Mouse (Mus musculus) liver, adult 2 months (tissue): ENCODE measurements at regions not wholly inside any gene's neighbourhood (a gene's known extent, or its start where the extent isn't known, plus 50 kb on each side); places are given as distances from the start of the nearest gene placed in this dataset.

Experiments used
- DNase-seq: peaks from one replicate; pipeline ENCODE4 v3.0.0-alpha.2; 2011; ENCODE audit warnings: low read depth, low spot score; ENCODE audit errors: extremely low read depth
- H3K27ac ChIP-seq: fragments of 200-500 bp; replicated peaks from 2 replicates; pipeline ENCODE4 v1.5.1; 2012; ENCODE audit warnings: low read depth, mild to moderate bottlenecking, control low read depth, inconsistent platforms, low read length; ENCODE audit not compliant: insufficient read depth
- H3K27me3 ChIP-seq: fragments of 200-500 bp; 2 replicates; pipeline ENCODE4 v1.6.1; 2012; ENCODE audit warnings: mild to moderate bottlenecking, moderate library complexity, low read length, inconsistent platforms; ENCODE audit not compliant: control insufficient read depth, insufficient read depth
- H3K36me3 ChIP-seq: fragments of 200-500 bp; 2 replicates; pipeline ENCODE4 v1.6.1; 2012; ENCODE audit warnings: low read length, inconsistent platforms; ENCODE audit not compliant: control insufficient read depth, insufficient read depth
- H3K4me1 ChIP-seq: fragments of 200-500 bp; 2 replicates; pipeline ENCODE4 v1.6.1; 2011; ENCODE audit warnings: low read length; ENCODE audit not compliant: control insufficient read depth, insufficient read depth
- H3K4me3 ChIP-seq: fragments of 200-500 bp; 2 replicates; pipeline ENCODE4 v1.5.1; 2011; ENCODE audit warnings: low read depth, mild to moderate bottlenecking, control low read depth, low read length, moderate library complexity; ENCODE audit not compliant: insufficient read depth
- H3K79me2 ChIP-seq: fragments of 200-500 bp; 2 replicates; pipeline ENCODE4 v1.6.1; 2012; ENCODE audit warnings: inconsistent platforms, mild to moderate bottlenecking, low read length, moderate library complexity; ENCODE audit not compliant: control insufficient read depth, insufficient read depth
- H3K9ac ChIP-seq: fragments of 200-500 bp; 2 replicates; pipeline ENCODE4 v1.6.1; 2012; ENCODE audit warnings: low read depth, mild to moderate bottlenecking, control low read depth, inconsistent platforms, low read length
- CTCF ChIP-seq: fragments of 200-500 bp; IDR thresholded peaks from 2 replicates; pipeline ENCODE4 v1.5.1; 2011; ENCODE audit warnings: low read depth, low read length, control low read depth
- POLR2A ChIP-seq: fragments of 200-500 bp; IDR thresholded peaks from 2 replicates; pipeline ENCODE4 v1.6.1; 2011; ENCODE audit warnings: low read length, control low read depth; ENCODE audit not compliant: insufficient read depth; ENCODE audit errors: extremely low read depth
- WGBS: fragments of 180-500 bp; shearing (Covaris S2); methylation state at CpG from one replicate; pipeline ENCODE4 v1.1.7; 2018; 5-methylcytosine and 5-hydroxymethylcytosine counted together

- WGBS: 100% methylated on average over 1 of the region's 1 CpGs
- Histone ChIP-seq H3K9ac (no peak overlapping the region), H3K36me3 (no peaks in the 10 kb centered on the region), H3K4me3 (no peak overlapping the region), H3K79me2 (no peaks in the 10 kb centered on the region), H3K27ac (no peak overlapping the region), H3K27me3 (no peaks in the 10 kb centered on the region), H3K4me1 (no peaks in the 10 kb centered on the region)
- TF ChIP-seq CTCF: no peak
- DNase-seq: no peak
Measured at GRCm38 (mm10) chr2:43323836-43324235, 231.3 kb upstream of the Kynu start.

DNA sequence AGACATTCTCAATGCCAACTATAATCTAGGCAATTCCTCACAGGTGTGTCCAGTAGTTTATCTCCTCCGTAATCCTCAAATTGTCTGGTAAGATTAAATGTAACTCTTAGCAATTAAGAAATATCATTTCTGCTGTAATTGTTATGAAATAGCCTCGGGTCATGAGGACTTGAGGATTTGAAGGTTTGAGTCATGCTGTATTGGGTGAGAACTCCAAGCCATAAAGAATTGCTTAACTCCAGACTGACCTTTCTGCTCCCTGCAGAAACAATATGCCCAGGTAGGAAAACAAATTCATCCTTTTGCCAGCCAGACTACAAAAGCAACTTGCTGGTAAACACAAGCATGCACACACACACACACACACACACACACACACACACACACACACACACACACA lies 190.8 kb upstream of the Kynu start:
- peak; percentile 4 for DNase-seq
- H3K27ac ChIP-seq: no peak overlapping the region
- WGBS: 69% methylated on average over 2 of the region's 2 CpGs
- H3K27me3 ChIP-seq: no peaks in the 10 kb centered on the region
- no peaks in the 10 kb centered on the region for H3K36me3 ChIP-seq
- no peaks in the 10 kb centered on the region for H3K79me2 ChIP-seq
- no peaks in the 10 kb centered on the region for H3K4me1 ChIP-seq
- H3K9ac ChIP-seq: no peak overlapping the region
- no peak overlapping the region for H3K4me3 ChIP-seq
- TF ChIP-seq POLR2A: no peak
- no peak for TF ChIP-seq CTCF

- Histone ChIP-seq H3K4me1 (no peaks in the 10 kb centered on the region), H3K9ac (no peak overlapping the region), H3K4me3 (no peak overlapping the region), H3K79me2 (no peaks in the 10 kb centered on the region), H3K36me3 (no peaks in the 10 kb centered on the region), H3K27ac (no peak overlapping the region), H3K27me3 (no peaks in the 10 kb centered on the region)
- TF ChIP-seq POLR2A (no peak), CTCF (no peak)
- WGBS: 87% methylated on average over 2 of the region's 2 CpGs
- DNase-seq: no peak
Measured at GRCm38 (mm10) chr2:43365812-43366211, 189.3 kb upstream of the Kynu start.

DNA sequence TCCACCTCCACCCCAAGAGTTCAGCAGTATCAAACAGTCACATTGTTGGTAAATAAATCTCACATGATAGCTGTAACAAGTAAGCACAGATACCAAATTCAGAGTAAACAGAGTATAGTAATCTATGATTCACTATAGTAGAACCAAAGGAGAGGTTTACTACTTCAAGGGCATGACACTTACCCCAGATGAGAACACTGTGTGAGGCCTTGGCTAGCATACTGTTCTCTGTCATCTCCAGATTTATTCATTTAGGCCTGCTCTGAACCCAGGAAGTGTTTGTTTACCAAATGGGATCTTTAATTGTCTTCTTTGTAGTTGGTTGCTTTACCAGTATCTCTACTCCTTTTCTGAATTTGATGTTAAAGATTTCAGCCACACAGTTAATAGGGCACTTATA lies 151.8 kb upstream of the Kynu start:
- H3K4me1 ChIP-seq: no peaks in the 10 kb centered on the region; the same call in 1 of the 2 replicates

DNA sequence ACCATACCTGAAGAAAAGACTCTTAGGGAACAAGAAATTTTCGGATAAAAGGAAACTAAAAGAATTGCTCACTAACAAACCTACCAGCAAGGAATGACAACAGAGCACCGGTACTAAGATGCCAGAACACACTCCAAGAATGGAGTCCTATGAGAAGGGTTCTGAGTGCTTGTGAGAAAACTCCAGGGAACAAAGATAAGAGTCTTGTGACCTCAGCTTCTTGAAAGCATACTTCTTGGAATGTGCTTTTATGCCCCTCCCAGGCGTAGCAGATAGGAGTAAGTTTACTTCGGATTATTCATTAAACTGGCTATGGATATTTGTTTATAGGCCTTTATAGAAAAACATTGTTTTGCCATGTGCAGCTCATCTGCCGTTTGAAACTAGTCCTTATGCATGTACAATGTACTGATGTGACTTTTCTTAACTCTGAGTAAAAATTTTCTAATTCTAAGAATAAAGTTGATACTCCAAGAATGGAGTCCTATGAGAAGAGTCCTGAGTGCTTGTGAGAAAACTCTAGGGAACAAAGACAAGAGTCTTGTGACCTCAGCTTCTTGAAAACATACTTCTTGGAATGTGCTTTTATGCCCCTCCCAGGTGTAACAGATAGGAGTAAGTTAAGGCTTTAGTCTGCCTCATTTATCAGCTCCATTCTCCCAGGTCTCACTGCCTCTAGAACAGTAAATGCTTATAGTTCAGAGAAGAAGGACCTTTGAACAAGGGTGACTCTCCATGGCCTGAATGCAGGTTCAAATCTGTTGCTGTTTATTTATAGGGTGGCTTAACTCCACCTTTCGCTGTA lies 150.8 kb upstream of the Kynu start:
- Histone ChIP-seq H3K27me3 (no peaks in the 10 kb centered on the region), H3K9ac (no peak overlapping the region), H3K36me3 (no peaks in the 10 kb centered on the region), H3K4me1 (no peaks in the 10 kb centered on the region; the same call in 1 of the 2 replicates), H3K79me2 (no peaks in the 10 kb centered on the region), H3K4me3 (no peak overlapping the region), H3K27ac (no peak overlapping the region)
- no peak for TF ChIP-seq POLR2A
- TF ChIP-seq CTCF: no peak
- no peak for DNase-seq
- 77% methylated on average over 6 of the region's 6 CpGs for WGBS

More for the DNA sequence above, 151.8 kb upstream of the Kynu start:
- no peaks in the 10 kb centered on the region for H3K27me3 ChIP-seq
- TF ChIP-seq POLR2A: no peak
- TF ChIP-seq CTCF: no peak
- no peak overlapping the region for H3K9ac ChIP-seq
- H3K36me3 ChIP-seq: no peaks in the 10 kb centered on the region
- H3K4me3 ChIP-seq: no peak overlapping the region
- H3K79me2 ChIP-seq: no peaks in the 10 kb centered on the region
- peak; percentile 22 for DNase-seq
- no peak overlapping the region for H3K27ac ChIP-seq

- Histone ChIP-seq H3K36me3 (no peaks in the 10 kb centered on the region), H3K27ac (no peak overlapping the region), H3K4me1 (no peaks in the 10 kb centered on the region), H3K79me2 (no peaks in the 10 kb centered on the region), H3K9ac (no peak overlapping the region), H3K27me3 (no peaks in the 10 kb centered on the region), H3K4me3 (no peak overlapping the region)
- WGBS: 67% methylated on average over 3 of the region's 3 CpGs
- TF ChIP-seq CTCF (no peak), POLR2A (no peak)
- DNase-seq: no peak
Measured at GRCm38 (mm10) chr2:43437251-43437650, 117.9 kb upstream of the Kynu start.
